Mouse (Mus musculus) liver (tissue): ENCODE measurements around the gene Glrx5.

Experiments used
- DNase-seq: peaks from one replicate; pipeline ENCODE4 v3.0.0-alpha.2; 2020; ENCODE audit warnings: mixed read lengths

Gene Glrx5

DNA sequence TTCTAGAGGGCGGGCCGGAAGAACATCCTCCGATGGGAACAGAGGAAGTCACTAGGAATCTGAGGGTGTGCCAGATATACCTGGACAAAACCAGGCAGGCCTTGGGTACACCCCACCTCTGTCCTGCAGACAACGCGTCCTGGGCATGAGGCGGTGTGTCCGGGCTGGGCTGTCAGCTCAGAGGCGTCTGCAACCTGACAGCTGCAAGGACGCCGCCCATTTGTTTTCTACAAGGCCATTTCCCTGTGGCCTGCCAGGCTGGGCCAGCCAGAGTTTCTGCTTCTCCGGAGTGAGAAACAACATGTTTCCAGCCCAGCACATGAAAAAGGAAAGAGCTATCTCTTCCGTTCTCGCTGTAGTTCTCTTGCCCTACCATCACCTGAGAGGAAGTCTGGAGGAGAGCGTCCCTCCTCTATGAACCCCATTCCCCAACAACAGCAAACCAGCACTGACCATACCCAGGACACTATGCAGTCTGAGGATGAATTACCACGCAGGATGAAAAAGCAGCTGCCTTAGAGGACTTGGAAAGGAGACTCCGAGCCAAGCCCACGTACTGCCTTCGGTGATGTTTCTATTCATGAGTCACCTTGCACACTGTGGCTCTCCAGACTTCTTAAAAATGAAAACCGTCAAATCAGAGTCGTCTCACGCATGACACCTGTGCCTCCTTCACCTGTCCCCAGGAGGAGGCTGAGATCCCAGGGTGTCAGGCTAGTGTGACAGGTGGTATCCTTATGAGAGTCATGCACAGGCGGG, 27.4 kb upstream of the Glrx5 start:
- no peak for DNase-seq

DNA sequence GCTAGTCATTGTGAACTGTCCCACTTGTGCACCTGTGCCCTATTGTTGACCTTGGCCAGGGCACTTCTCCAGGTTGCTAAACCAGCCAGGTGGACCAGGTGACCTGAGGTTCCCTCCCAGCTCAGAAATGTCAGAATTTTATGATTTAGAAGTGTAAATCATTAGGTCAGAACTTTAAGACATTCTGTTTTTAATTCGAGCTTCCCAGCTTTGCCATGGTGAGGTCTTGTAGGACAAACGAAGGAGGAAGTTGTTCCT, 26.8 kb upstream of the Glrx5 start:
- no peak for DNase-seq

DNA sequence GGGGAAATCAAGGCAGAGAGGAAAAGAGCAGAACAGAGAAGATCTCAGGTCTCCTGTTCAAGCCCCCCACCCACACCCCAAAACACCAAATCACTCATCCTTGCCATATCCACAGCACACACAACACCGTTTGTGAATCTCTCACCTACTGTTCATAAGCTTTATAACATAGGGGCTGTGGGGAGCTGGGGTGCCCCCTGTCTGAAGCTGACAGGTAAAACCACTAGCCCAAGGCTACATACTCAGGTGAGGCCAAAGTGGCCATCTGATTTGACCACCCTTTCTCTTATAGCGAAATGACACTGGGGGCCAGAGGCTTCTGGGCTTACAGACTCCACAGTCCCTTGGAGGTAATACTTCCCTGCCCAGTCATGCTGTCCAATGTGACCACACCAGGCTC, 24.3 kb upstream of the Glrx5 start:
- no peak for DNase-seq

DNA sequence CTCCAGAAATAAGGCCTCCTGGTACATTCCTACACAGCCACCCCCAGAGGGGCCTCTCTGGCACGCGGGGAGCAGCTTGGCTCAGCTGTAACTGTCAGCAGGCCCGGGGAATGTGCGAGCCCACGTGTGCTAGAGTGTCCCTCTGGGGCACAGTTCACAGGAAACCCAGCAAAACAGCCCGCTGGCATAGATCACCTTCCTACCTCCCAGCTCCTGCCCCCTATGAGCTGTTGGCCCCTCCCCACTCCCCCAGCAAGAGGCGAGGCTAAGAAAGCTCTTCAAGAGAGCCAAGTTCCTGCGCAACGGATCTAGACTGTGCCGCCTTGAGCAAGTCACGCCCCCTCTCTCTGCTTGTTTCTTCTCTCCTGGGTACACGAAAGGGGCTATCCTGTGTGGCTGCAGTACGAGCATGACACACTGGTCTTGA, 23.7 kb upstream of the Glrx5 start:
- peak; percentile 69 for DNase-seq

DNA sequence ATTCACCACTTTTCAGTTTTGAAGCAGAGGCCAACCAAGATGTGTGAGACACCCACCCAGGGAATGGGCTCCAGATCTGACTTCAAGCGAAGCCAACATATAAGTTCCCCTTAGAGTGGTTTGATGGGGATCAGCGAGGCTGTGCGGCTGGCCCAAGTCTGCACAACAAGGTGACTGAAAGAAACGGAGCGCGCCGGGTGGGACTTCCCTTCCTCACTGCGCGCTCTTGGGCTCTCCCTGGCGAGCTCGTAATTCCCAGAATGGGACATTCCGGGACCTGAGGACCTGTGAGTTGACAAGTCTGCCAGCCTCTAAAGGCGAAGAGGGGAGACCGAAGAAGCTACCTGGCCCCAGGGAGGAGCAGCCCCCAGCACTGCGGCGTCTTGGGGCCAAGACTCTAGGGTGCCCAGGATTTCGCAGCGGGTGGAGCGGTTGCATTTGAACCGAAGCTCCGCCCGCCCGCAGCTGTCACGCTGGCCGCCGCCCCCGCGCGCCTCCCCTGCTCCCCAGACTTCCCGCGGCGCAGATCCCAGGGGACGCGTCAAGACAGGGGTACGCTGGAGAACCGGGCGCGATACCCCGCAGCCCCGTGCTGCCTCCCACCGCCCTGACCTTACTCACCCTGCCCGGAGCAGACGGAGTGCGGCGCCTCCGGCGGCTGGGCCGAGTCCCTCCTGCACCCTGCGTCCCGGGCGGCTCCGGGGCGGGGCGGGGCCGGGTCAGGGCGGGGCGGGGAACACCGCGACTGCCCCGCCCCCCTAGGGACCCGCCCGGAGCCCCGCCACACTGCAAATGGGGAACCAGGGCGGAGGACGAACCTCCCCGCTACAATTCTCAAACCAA, 22.9 kb upstream of the Glrx5 start, which contains the start of gene Syne3:
Gene Syne3, minus strand, starts transcription at position 440 of the 843 bp plus-strand sequence.
- DNase-seq, result peak; percentile 90

DNA sequence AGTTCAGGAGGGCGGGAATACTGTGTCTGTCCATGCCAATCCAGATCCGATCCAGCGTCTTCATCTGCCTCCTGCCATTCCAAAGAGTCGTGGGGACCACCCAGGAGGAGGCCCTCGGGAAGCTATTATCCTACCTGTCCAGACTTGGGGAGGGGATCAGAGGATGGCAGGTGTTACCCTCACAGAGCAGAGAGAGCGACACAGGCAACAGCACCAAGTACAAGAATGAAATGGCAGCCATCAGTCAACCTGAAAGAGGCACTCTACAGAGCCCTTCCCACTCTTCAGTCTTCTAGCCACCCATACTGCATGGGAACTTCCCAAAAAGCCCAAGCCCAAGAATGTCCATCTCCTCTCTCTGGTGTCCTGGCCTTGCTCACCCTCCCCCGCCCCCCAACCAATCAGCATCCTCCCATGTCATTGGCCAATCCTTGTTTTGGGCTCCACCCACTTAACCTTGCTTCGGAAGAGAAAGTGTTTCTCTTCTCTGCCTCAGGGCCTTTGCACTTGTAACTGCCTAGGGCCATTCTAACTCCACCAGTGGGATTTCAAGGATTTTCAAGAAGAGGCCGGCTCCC, 22.2 kb upstream of the Glrx5 start:
- peak; percentile 81 for DNase-seq

DNA sequence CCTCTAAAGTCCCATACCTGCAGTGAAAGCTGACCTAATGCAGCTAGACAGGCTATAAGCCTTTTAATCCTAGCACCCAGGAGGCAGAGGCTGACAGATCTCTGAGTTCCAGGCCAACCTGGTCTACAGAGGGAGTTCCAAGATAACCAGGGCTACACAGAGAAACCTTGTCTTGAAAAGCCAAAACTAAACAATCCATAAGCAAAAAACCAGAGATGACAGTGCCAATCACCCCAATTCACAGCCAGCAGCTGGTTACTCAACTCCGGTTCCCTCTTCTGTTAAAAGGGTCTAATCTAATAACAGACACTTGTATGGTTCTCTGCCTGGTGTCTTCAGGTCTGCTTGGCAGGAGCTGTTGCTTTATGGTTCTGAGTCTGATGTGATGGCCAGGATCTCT, 20.9 kb upstream of the Glrx5 start:
- no peak for DNase-seq

DNA sequence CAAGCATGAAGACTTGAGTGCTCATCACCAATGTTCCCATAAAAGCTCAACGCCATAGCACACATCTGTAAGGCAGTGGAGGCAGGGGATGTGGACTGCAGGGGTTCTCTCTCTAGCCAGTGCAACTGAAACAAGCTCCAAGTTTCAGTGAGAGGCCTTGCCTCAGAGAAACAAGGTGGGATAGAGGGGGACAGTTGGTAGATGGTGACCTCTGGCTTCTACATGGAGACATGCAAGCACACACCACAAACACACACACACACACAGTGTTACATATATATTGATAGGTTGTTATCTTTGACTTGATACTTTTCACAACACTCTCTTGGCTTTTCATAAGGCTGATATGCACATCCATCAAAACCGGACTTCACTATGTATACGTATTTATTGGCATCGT, 20.2 kb upstream of the Glrx5 start:
- no peak for DNase-seq

DNA sequence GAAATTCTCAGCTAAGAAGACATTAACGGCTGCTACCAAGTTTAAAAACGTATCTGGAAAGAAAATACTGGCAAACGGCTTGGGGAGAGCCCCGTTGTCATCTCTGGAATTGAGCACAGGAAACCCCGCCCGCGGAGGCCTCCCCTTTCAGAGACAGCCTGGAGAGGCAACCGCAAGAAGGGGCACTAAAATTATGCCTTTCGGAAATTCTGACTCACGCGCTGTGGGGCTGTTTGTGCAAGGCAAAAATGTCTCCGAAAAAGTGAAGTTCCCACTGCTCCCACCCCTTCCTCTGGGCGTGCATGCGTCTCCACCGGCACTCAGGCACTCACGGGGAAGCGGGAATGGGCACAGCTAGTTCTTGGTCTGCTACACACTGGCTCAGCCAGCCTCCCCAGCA, 19.4 kb upstream of the Glrx5 start:
- peak; percentile 74 for DNase-seq

DNA sequence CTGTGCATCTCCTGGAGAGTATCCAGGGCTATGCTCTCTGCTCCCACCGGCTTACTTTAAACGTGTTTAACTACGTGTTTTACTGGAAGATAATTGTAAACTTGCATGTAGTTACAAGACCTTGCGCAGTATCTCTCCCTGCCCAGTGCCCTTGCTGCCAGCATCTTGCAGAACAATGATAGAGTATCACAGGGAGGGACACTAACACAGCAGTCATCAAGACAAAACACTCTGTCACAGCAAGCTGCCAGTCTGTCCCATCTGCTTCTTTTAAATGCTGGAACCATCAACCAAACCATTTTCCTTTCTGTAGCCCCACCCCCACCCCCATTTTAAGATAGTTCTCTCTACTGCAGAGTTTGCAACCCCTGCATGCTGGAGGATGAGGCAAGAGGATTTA, 16.3 kb upstream of the Glrx5 start:
- DNase-seq, result peak; percentile 63

DNA sequence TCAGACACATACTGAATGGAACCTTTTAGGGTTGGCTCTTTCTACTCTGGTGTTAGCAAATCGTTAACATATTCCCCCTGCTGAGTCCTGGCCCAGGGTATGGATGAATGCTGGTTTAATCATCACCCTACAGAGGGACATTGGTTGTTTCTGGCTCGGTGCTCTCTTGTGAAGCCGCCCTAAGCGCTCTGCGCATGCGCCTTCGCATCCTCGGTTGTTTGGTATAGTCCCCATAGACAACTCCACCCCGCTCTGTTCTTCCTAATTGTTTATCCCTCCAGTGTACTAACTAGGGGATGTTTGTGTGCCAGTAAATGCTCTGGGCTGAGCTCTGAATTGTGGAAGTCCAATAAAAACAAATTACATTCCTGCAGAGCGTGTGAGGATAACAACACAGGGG, 15.8 kb upstream of the Glrx5 start:
- DNase-seq, result no peak

DNA sequence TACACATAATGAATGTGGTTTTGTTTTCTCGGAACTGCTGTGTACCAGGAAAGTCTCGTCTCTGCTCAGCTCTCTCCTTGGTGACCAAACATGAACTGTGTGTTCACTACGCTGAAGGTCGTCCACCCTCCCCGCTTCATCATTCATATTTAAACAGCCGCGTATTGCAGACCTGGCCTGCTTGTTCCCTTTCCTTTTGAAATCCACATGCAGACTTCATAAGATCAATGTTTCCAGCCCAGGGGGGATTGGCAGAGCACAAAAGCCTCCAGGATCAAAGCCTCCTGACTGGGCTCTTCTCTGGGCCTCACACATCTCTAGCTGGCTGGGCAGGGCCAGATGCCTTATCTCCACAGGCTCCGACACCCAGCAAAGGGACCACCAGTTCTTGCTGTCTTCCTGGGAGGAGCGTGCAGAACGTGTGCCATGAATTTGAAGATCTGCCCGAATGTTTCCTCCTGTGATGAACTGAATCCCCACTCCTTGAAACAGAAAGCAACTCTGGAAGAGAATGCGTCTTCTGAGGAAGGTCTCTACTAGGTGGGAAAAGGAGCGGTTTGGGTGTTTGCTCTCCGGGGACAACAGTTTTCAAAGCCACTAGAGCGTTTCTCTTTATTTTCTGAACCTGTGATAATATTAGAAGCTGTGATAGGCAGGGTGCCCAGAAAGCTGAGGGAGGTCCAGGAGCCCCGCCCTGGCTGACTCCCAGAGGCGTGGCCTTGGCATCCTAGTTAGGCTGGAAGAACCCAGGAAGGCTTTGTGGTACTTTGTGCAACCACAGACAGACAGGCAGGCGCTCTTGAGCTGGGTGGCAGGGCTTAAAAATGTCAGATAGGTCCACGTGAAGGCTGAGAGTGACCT, 12.9 kb upstream of the Glrx5 start:
- DNase-seq, result peak; percentile 90

DNA sequence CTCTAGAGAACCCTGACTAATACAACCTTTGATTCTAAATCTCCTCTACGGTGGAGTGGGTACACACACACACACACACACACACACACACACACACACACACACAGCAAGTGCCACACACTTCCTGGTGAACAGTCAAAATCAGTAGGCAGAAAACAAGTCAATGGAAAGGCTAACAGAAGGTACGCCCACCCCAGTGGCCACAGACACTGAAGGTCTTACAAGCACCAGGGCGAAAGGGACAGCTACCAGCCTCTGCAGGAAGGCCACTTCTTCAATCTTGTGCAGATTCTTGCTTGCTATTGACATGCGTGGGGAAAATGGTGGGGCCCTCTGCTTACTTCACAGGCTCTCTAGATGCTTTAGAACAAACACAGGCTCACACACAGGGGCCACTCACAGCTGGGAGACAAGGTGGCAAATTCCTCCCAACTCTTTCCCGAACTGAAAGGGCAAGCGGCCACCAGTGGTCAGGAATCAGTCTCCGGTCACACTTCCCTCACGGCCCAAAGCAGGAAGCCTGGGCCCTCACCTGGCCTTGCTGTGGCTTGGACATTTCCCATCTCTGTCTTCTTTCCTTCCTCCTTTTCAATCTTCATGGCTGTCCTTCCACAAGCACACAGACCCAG, 10.9 kb upstream of the Glrx5 start:
- DNase-seq, result no peak

DNA sequence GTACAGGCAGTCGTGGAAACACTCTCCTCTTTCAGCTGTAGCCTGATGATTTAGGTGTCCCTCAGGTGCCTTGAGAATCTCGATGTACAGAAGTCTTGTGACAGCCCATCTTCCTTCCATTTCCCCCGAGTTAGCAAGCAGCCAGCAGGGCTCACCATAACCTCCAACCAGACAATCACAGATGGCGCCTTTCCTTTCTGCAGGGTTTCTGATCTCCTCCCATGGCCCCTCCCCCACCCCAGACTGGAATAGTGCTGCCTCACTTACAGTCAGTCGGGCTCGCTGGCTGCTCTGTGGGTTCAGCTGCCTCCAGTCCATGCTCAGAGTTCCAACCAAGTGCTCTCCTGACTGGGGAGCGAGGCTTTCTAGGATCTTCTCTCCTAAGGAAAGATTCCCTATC, 10.3 kb upstream of the Glrx5 start:
- DNase-seq, result peak; percentile 80

DNA sequence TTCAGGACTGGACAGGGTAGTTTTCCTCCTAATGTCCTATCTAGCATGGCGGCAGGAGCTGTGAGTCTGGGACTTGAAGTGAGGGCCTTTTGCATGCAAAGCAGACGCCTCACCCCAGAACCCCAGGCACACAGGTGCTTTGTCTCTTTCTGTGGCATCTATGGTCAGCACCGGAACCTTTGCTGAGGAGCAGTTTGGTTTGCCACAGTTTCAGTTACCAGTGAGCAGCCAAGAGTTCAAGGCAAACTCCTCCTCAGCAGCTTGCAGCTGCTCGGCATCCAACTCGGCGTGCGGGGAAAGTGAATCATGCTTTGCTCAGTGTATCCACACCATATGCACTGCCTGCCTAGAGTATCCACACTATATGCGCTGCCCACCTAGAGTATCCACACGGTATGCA, 9.7 kb upstream of the Glrx5 start:
- DNase-seq, result no peak

DNA sequence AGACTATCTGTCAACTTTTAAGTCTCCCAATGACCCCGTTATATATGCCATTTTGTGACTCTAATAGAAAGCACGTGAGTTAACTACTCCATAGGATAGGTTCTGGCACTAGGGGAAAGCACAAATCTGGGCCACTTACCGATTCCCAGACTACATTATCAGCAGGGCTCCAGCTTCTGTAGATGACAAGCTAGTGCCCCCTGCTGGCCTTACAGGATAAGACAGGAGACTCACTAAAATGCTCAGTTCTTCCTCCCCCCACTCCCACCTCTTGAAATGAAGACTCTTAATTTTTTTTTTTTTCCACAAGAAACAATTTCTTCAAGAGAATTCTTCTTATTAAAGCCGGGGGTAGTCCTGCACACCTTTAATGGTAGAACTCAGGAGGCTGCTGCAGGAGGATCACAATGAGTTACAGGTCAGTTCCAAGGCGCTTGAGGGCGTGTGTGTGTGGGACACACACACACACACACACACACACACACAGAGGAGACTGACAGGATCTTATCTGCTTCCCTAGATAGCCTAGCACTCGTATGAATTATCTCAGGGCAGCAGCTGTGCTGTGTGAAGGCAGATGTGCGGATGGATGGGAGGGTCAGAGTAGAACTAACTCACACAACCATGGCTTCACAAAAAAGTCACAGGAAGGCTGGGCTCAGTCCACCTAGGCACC, 7.1 kb upstream of the Glrx5 start:
- peak; percentile 85 for DNase-seq

DNA sequence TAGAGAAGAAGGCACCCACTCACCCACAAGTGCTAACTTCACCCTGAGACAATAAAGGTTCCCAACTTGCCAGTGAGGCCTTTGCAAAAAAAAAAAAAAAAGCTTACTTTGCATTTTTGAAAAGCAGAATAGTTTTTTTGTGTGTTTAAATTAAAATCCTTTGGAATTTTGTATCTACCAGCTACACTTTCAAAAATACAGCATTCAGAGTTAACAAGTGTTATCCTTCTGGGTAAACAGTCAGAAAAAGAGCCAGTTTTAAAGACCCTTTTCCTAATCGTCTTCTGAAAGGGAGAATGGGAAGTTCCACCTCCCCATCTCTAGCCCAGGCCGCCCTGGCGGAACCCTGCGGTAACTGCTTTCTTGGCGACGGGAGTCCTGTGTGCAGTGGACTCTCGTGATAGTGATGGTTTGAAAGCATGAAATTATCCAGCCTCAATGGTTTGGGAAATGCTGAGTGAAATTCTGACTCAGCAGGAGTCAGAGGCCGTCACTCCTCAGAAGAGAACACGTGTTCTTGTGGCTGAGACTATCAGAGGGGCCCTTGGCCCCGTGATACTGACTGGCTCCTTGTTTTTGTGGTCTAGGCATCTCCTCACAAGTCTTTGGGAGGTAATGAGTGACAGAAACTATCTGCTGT, 6.4 kb upstream of the Glrx5 start:
- DNase-seq, result peak; percentile 81

DNA sequence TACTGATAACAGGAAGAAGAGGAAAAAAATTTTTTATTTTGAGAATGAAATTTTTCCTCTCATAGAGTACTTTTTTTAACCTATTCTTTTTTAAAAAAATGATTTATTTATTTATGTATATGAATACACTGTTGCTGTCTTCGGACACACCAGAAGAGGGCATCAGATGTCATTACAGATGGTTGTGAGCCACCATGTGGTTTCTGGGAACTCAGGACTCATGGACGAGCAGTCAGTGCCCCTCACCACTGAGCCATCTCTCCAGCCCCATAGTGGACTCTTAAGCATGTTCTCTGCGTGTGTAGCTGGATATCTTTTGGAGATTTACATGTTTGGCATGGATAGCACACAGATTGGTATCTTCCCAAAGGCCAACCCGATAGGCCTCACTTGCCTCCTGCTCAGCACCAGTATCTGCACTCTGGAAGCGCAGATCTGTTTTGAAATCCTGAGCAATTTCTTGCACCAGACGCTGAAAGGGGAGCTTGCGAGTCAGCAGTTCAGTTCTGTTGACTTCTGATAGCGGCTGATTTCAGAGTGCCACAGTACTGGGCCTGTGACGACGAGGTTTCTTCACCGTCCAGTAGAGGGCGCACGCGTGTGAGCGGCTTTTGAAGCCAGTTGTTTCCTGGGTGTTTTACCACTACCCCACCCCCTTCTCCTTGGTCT, 5.0 kb upstream of the Glrx5 start:
- peak; percentile 96 for DNase-seq

DNA sequence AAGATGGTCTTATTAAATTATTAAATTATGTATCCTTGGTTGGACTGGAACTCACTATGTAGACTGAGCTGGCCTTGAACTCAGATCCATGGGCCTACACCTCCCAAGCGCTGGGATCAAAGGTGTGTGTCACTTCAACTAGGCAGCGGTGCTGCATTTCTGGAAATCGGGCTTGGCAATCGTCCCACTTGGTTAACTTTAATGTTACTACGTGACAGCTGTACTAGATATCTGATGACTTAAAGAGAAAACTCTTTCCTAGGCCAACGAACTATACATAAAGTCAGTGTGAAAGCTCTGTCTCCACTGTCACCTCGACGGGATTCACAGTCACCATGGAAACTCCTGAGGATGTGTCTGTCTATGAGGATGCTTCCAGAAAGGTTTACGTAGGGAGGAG, 2.6 kb upstream of the Glrx5 start:
- DNase-seq, result no peak

DNA sequence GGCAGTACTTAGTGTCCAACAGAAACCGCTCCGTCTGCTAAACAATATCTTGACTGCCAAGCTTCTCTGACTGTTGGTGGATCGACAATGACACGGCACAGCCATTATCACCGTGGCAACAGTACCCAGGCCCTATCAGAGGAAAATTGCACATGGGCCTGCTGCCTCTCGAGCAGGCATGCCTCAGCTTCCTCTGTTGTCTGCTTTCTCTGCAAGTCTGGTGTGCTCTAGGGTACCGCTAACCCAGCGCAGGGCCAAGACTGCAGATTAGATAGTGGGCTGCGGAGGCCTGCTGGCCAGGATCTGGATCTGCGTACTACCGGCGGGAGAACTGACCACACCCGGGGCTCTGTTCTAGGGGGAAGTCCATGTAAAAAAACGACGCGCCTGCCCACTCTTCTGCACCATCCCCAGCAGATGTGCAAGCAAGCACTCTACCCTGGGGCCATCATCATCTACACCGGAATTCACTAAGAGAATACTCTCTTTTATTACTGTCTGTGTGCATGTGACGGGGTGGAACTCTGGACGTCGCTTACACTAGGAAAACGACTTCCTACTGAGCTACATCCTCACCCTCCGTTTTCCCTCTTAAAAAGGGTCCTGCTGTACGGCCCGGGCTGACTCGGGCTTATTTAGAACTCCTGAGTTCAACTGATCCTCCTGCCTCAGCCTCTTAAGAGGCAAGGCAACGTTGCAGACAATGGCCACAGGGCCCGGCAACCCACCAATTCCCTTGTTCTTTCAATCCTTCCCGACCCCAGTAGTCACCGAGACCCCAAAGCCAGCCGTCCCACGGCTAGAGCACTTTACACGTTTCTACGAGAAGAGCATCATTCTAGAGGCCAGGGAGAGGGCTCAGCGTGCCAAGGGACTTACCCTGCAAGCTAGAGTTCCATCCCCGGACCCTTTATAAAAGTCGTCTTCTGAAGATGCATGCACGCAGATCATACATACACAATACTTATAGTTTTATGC, 1.1 kb upstream of the Glrx5 start:
- DNase-seq, result peak; percentile 82
